Mouse (Mus musculus) intestine, embryonic 15.5 days (tissue): ENCODE measurements around the gene Snrpe. TPM values are rescaled to one million over a fixed set of nuclear protein-coding genes. Genes with fewer than 3 reads are reported as not detected.
A peak's percentile ranks its signal among the peaks of the same experiment; 100 is the strongest.

Experiments
- ATAC-seq: fragments of 200-750 bp; cut with Nextera tagmentation; 2 replicates; pipeline ENCODE4 v1.8.0; 2017; ENCODE audit warnings: moderate TSS enrichment, moderate library complexity
- H3K27ac ChIP-seq: fragments of 300-500 bp; sonication (generic); 2 replicates; pipeline ENCODE4 v1.5.1; 2015; ENCODE audit warnings: mild to moderate bottlenecking, inconsistent platforms
- H3K27me3 ChIP-seq: fragments of 300-500 bp; sonication (generic); replicated peaks from 2 replicates; pipeline ENCODE4 v1.6.1; 2015; ENCODE audit warnings: inconsistent platforms
- H3K36me3 ChIP-seq: fragments of 300-500 bp; sonication (generic); 2 replicates; pipeline ENCODE4 v1.6.1; 2015; ENCODE audit warnings: inconsistent platforms
- H3K4me1 ChIP-seq: fragments of 300-500 bp; sonication (generic); replicated peaks from 2 replicates; pipeline ENCODE4 v1.6.1; 2015; ENCODE audit warnings: inconsistent platforms
- H3K4me2 ChIP-seq: fragments of 300-500 bp; sonication (generic); replicated peaks from 2 replicates; pipeline ENCODE4 v1.6.1; 2015; ENCODE audit warnings: mild to moderate bottlenecking, inconsistent platforms
- H3K4me3 ChIP-seq: fragments of 300-500 bp; sonication (generic); replicated peaks from 2 replicates; pipeline ENCODE4 v1.5.1; 2015; ENCODE audit warnings: inconsistent platforms
- H3K9ac ChIP-seq: fragments of 300-500 bp; sonication (generic); 2 replicates; pipeline ENCODE4 v1.6.1; 2015; ENCODE audit warnings: inconsistent platforms
- H3K9me3 ChIP-seq: fragments of 300-500 bp; sonication (generic); 2 replicates; pipeline ENCODE4 v1.6.1; 2016; ENCODE audit warnings: inconsistent platforms
- WGBS: fragments of 180-500 bp; shearing (Covaris S2); methylation state at CpG from one replicate; pipeline ENCODE4 v1.1.7; 2015; 5-methylcytosine and 5-hydroxymethylcytosine counted together
- polyA plus RNA-seq: library from polyadenylated mRNA; unstranded; fragments of >200 nt; fragmentation: Nextera tagmentation; extraction: Ambion mirVana; gene quantifications from 2 replicates; pipeline ENCODE4 v1.2.1, GENCODE M21; 2015

Gene Snrpe
- 625 and 637 TPM in 2 replicates for polyA plus RNA-seq

DNA sequence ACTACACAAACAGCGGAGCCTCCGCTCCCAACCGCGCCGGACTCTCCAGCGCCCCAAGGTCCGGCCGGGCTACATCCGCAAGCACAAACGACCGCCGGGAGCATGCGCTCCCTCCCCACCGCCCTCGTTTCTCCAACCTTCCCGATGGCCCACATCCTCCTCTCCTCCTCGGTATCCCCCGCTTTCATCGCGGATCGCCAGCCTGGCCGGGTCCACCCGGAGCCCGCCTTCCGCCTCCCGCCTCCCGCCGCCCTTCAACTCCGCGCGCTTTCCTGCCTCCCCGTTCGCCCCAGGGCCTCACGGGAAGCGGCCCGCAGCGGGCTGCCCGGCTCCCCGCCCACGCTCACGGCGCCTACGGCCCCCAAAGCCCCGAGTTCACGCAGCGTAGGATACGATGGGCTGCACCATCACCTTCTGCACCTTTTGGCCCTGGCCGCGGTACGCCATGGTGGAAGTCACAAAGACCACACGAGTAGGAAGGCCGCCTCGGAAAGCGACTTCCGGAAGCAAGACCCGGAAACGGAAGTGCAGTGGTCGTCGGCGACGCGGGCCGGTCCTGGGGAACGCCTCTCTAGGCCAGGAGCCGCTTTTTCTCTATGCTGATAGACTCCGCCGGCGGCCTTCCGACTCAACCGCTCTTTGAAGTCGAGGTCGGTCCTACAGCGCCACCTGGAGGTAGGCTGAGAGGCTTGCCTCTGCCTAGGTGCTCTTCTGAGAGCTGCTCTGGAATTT is at the start of gene Snrpe:
TSS of gene Snrpe (minus strand) at position 521 of the 732 bp plus-strand sequence.
- Histone ChIP-seq H3K4me3 (peak within 1 kb of the TSS; percentile 95), H3K27me3 (no peaks in the 10 kb centered on the region), H3K9me3 (no peaks in the 10 kb centered on the region), H3K9ac (peak within 1 kb of the TSS; percentile 98), H3K36me3 (peaks cover 12% of the 10 kb centered on the region; the same call in 1 of the 2 replicates), H3K27ac (peak within 1 kb of the TSS; percentile 95), H3K4me2 (peak within 1 kb of the TSS; percentile 62), H3K4me1 (0 out of 2 replicates have a peak, but pooled peaks cover 5% of the 10 kb centered on the region)
- peak; percentile 99 for ATAC-seq
- WGBS: under 1% methylated on average over 73 of the region's 73 CpGs

DNA sequence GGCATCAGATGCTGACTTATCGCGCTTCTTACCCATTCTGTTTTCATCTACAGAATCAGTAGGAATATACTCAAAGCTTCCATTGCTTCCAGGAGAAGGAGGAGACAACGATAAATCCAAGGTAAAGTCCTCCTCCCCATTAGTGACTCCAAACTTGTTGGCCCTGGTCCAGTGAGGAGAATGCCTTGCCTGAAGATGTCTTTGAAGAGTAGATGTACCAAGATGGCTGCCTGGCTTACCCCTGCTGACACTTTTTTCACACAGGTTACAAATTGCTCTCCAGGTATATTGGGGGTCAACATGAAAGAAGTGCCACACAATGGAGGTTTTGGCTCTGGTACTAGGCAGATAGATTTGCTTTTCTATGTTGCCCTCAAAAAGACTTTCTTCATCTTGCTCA is 48.8 kb upstream of the Snrpe start:
- Histone ChIP-seq H3K27ac (no peak overlapping the region), H3K4me1 (peaks cover 25% of the 10 kb centered on the region), H3K4me3 (0 out of 2 replicates have a peak overlapping the region, but pooled peaks have one; percentile 70), H3K9me3 (no peaks in the 10 kb centered on the region), H3K4me2 (peak overlapping the region; percentile 66; the same call in 1 of the 2 replicates), H3K9ac (no peak overlapping the region), H3K36me3 (no peaks in the 10 kb centered on the region), H3K27me3 (no peaks in the 10 kb centered on the region)
- 62% methylated on average over 3 of the region's 3 CpGs for WGBS
- ATAC-seq: no peak

DNA sequence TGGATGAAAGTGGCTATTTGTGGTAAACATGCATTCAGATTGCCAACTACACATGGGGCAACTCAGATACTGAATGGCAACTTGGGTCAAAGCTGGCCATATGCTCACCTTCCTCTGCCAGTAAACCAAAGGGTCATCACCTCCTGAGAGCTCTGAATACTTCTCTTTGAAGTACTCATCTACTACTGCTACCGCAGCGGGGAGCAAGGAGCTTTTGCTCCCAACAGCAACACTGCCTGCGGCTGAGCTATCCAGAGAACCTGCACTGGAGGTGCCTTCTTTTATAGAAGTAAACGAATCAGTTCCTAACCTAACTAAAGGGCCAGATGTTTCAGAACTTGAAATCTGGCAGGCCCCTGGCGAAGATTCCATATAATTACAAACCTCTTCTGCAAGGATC is 46.7 kb upstream of the Snrpe start:
- Histone ChIP-seq H3K27ac (no peak overlapping the region), H3K27me3 (no peaks in the 10 kb centered on the region), H3K4me3 (no peak overlapping the region), H3K4me2 (no peak overlapping the region; the same call in 1 of the 2 replicates), H3K36me3 (no peaks in the 10 kb centered on the region), H3K9ac (no peak overlapping the region), H3K4me1 (peaks cover 25% of the 10 kb centered on the region), H3K9me3 (no peaks in the 10 kb centered on the region)
- no peak for ATAC-seq
- WGBS: 54% methylated on average over 5 of the region's 5 CpGs

DNA sequence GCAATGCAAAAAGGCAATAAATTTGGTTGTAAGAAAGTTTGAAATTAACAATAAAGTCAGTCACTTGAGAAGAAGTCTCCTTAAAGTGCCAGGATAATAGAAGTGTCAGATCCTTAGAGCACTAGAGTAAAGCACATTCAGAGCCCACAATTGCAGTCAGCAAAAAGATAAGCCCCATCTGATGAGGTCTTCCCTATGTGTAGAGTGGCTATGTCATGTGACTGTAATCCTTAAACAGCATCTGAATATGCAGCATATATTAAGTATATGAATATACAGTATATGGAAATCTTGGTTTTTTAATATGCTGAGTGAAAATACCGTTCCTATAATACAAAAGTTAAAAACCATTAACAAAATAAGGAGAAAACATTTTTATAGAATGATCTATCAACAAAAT is 42.9 kb upstream of the Snrpe start:
- H3K9ac ChIP-seq: no peak overlapping the region
- H3K27me3 ChIP-seq: no peaks in the 10 kb centered on the region
- peaks cover 8% of the 10 kb centered on the region; the same call in 1 of the 2 replicates for H3K4me1 ChIP-seq
- no peak for ATAC-seq
- H3K9me3 ChIP-seq: no peaks in the 10 kb centered on the region
- WGBS: 95% methylated on average over 1 of the region's 1 CpGs
- H3K36me3 ChIP-seq: 0 out of 2 replicates have a peak, but pooled peaks cover 4% of the 10 kb centered on the region
- H3K4me2 ChIP-seq: no peak overlapping the region
- no peak overlapping the region for H3K4me3 ChIP-seq
- no peak overlapping the region for H3K27ac ChIP-seq

DNA sequence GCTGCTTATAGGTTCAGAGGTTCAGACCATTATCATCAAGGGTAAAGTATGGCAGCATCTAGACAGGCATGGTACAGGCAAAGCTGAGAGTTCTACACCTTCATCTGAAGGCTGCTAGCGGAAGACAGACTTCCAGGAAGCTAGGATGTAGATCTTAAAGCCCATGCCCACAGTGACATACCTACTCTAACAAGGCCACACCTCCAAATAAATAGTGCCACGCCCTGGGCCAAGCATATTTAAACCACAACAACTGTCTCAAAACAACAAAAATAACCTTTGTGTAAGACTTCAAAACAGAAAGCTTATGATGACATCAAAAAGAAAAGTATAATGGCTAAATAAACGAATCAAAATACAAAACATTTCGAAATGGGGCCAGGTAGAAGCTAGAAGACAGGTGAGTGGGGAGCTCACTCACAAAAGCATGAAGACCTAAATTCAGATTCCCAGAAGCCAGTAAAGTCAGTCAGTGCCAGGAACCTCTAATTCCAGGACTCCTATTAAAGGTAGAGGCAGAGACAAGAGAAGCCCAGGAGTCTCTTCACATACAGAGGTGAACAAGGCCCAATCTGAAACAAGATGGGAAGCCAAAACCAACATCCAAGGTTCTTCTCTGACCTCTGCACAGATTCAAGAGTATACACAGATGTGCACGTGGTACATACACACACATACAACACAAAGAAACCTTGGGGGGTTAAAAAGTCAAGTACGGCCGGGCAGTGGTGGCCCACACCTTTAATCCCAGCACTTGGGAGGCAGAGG is 40.4 kb upstream of the Snrpe start:
- H3K27ac ChIP-seq: no peak overlapping the region
- ATAC-seq: no peak
- peaks cover 3% of the 10 kb centered on the region; the same call in 1 of the 2 replicates for H3K4me1 ChIP-seq
- no peaks in the 10 kb centered on the region for H3K27me3 ChIP-seq
- WGBS: 99% methylated on average over 7 of the region's 7 CpGs
- H3K9ac ChIP-seq: no peak overlapping the region
- no peak overlapping the region for H3K4me3 ChIP-seq
- H3K9me3 ChIP-seq: no peaks in the 10 kb centered on the region
- peaks cover 8% of the 10 kb centered on the region for H3K36me3 ChIP-seq
- H3K4me2 ChIP-seq: no peak overlapping the region

GRCm38 (mm10) chr1:133645652-133646051 is 35.6 kb upstream of the Snrpe start:
- 91% methylated on average over 5 of the region's 5 CpGs for WGBS
- Histone ChIP-seq H3K27me3 (no peaks in the 10 kb centered on the region), H3K27ac (no peak overlapping the region), H3K4me2 (no peak overlapping the region), H3K4me1 (no peaks in the 10 kb centered on the region), H3K9me3 (no peaks in the 10 kb centered on the region), H3K4me3 (no peak overlapping the region), H3K36me3 (peaks cover 27% of the 10 kb centered on the region), H3K9ac (no peak overlapping the region)
- ATAC-seq: no peak

DNA sequence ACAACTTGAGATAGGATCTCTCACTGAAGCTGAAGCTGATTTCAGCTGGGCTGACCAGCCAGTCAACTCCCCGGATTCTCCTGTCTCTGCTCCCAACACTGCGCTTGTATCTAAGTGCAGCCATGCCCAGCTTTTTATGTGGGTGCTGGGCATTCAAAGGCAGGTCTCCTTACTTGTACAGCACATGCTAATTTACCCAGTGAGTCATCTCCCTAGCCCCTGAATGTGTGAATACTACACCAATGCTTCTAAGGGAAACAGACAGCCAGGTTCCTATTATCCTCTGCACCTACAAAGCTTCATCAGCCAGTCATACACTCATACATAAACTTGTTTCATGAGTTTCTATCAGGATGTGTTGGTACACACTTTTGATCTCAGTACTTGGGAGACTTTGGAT is 31.1 kb upstream of the Snrpe start:
- ATAC-seq: no peak
- no peak overlapping the region for H3K4me3 ChIP-seq
- no peak overlapping the region for H3K27ac ChIP-seq
- H3K36me3 ChIP-seq: peaks cover 56% of the 10 kb centered on the region
- H3K4me2 ChIP-seq: no peak overlapping the region
- no peaks in the 10 kb centered on the region for H3K27me3 ChIP-seq
- H3K4me1 ChIP-seq: no peaks in the 10 kb centered on the region
- H3K9me3 ChIP-seq: no peaks in the 10 kb centered on the region
- no peak overlapping the region for H3K9ac ChIP-seq
- WGBS: 89% methylated on average over 2 of the region's 2 CpGs

- Histone ChIP-seq H3K27ac (no peak overlapping the region), H3K36me3 (peaks cover 61% of the 10 kb centered on the region), H3K4me3 (no peak overlapping the region), H3K9me3 (no peaks in the 10 kb centered on the region), H3K27me3 (no peaks in the 10 kb centered on the region), H3K9ac (no peak overlapping the region), H3K4me1 (no peaks in the 10 kb centered on the region), H3K4me2 (no peak overlapping the region)
- whole genome bisulfite sequencing: 87% methylated on average over 6 of the region's 6 CpGs
- ATAC-seq: no peak
Observed at GRCm38 (mm10) chr1:133638517-133638916, 28.4 kb upstream of the Snrpe start.

DNA sequence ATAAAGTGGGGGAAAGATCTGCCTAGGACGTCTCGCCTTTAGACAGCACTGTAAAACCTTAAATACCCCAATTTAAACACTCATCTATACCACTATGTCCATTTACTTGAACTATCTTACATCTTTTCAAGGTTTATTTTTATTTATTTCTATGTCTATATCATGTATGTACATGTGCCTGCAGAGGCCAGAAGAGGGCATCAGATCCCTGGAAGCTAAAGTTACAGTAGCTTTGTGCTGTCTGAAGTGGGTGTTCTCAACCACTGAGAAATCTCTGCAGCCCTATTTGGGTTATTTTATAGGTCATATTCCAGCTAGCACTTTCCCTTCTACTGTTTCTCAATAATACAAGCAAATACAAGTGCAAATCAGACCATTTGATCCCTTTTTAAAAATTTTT is 22.1 kb upstream of the Snrpe start:
- Histone ChIP-seq H3K4me2 (no peak overlapping the region), H3K4me1 (no peaks in the 10 kb centered on the region), H3K9me3 (no peaks in the 10 kb centered on the region), H3K27me3 (no peaks in the 10 kb centered on the region), H3K27ac (no peak overlapping the region), H3K36me3 (peaks cover 41% of the 10 kb centered on the region), H3K9ac (no peak overlapping the region), H3K4me3 (no peak overlapping the region)
- ATAC-seq: no peak
- 82% methylated on average over 2 of the region's 2 CpGs for WGBS

DNA sequence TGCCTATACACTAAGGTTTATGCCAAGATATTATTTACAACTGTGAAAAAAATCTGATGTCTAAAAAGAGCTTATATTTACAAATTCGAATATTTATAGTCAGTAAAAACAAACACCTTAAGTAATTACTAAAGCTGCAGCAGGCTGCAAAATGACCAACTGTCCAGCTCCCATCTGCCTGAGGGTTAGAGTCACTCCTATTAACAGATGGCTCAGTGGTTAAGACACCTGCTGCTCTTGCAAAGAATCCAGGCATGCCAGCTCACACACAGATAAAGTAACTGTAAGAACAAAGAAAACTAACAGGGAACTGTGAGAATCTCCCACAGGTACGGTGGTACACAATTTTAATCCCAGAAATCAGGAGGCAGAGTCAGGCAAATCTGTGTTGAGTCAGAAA is 15.0 kb upstream of the Snrpe start:
- H3K9ac ChIP-seq: no peak overlapping the region
- H3K27ac ChIP-seq: no peak overlapping the region
- no peak overlapping the region for H3K4me2 ChIP-seq
- peaks cover 53% of the 10 kb centered on the region for H3K36me3 ChIP-seq
- no peaks in the 10 kb centered on the region for H3K4me1 ChIP-seq
- 74% methylated on average over 2 of the region's 2 CpGs for WGBS
- no peak for ATAC-seq
- H3K27me3 ChIP-seq: no peaks in the 10 kb centered on the region
- no peak overlapping the region for H3K4me3 ChIP-seq
- no peaks in the 10 kb centered on the region for H3K9me3 ChIP-seq

DNA sequence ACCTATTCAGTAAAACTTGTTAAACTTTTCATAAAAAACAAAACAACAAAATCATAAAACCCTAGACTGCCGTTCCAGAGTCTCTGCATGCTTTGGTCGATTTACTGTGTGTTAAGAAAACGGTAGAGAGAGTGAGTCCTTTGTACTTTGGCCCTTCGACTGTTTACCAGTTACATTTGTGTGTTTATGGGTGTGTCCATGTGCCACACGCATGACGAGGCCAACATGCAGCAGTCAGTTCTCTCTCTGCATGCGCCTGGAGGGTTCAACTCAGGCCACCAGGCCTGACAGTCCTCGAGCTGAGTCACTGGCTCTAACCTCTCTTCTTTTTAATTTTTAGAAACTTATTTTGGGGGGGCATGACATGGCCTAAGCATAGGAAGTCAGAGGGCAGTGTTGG is 8.2 kb upstream of the Snrpe start:
- Histone ChIP-seq H3K4me1 (0 out of 2 replicates have a peak, but pooled peaks cover 4% of the 10 kb centered on the region), H3K27me3 (no peaks in the 10 kb centered on the region), H3K4me2 (no peak overlapping the region), H3K4me3 (no peak overlapping the region), H3K27ac (no peak overlapping the region), H3K9ac (no peak overlapping the region), H3K36me3 (peaks cover 32% of the 10 kb centered on the region), H3K9me3 (no peaks in the 10 kb centered on the region)
- WGBS: 63% methylated on average over 8 of the region's 8 CpGs
- no peak for ATAC-seq

- Histone ChIP-seq H3K4me3 (no peak overlapping the region), H3K4me2 (no peak overlapping the region), H3K36me3 (peaks cover 29% of the 10 kb centered on the region), H3K9me3 (no peaks in the 10 kb centered on the region), H3K4me1 (0 out of 2 replicates have a peak, but pooled peaks cover 4% of the 10 kb centered on the region), H3K27ac (no peak overlapping the region), H3K9ac (no peak overlapping the region), H3K27me3 (no peaks in the 10 kb centered on the region)
- 44% methylated on average over 2 of the region's 2 CpGs for WGBS
- ATAC-seq: no peak
Observed at GRCm38 (mm10) chr1:133617908-133618307, 7.8 kb upstream of the Snrpe start.
